In genomic region chr8:3429966-3430365, GRCm38 (mm10) we compare ENCODE assay signal across 10 mouse cellular contexts. TPM values are rescaled to one million over a fixed set of nuclear protein-coding genes. Genes with fewer than 3 reads are reported as not detected.
DNase-seq lines count a peak whose midpoint lies in the region; TF ChIP-seq lines count a peak whose summit lies in the region.
"Had no signal": no experiment of that assay in that cellular context is flagged by ENCODE, and none has a peak within 500 bp of the region (broad histone marks: within the 10 kb centered on the region; RNA-seq: fewer than 3 reads in every experiment).

No protein-coding gene starts in this region.

- no peaks in the 10 kb centered on the region; the same call in 1 of the 2 replicates for H3K9me3 ChIP-seq in heart, embryonic 10.5 days
- H3K9me3 ChIP-seq: heart, embryonic 13.5 days had no signal

- no peak overlapping the region for H3K27ac ChIP-seq in heart, embryonic 10.5 days
- peak overlapping the region; percentile 48; the same call in 1 of the 2 replicates for H3K27ac ChIP-seq in embryonic fibroblast, embryonic 13.5 days (ENCODE audit: insufficient read depth, low read length)
- H3K27ac ChIP-seq: heart, embryonic 13.5 days had no signal

- H3K36me3 ChIP-seq in heart, embryonic 10.5 days = peaks cover 61% of the 10 kb centered on the region

- no peak overlapping the region for H3K4me3 ChIP-seq in heart, embryonic 10.5 days
- no peak overlapping the region for H3K4me3 ChIP-seq in embryonic fibroblast, embryonic 13.5 days (ENCODE audit: insufficient read depth, low read length)
- H3K4me3 ChIP-seq: heart, embryonic 13.5 days had no signal

- no peaks in the 10 kb centered on the region for H3K4me1 ChIP-seq in heart, embryonic 10.5 days
- H3K4me1 ChIP-seq in embryonic fibroblast, embryonic 13.5 days (ENCODE audit: control insufficient read depth, insufficient read depth, low read length) = peaks cover 20% of the 10 kb centered on the region

- peak; percentile 41 for DNase-seq in heart, adult 8-10 months (ENCODE audit: low spot score)
- no peak for DNase-seq in heart, embryonic 10.5 days (ENCODE audit: low spot score)
- DNase-seq in adrenal gland, adult 2 months = peak; percentile 86
- DNase-seq in lung, postnatal 10 days = peak; percentile 53
- DNase-seq in neural tube, embryonic 10.5 days (ENCODE audit: extremely low spot score, low spot score) = no peak
- no peak for DNase-seq in thymus, postnatal 0 days (ENCODE audit: low spot score)
- DNase-seq in layer of hippocampus, postnatal 25 days (ENCODE audit: extremely low spot score in 1 of 2, low spot score in 1 of 2) = no peak

- 73% methylated on average over 2 of the region's 2 CpGs for WGBS in heart, embryonic 10.5 days

- no peak for TF ChIP-seq CTCF in embryonic fibroblast, embryonic 13.5 days (IDR thresholded peaks at IDR 0.05; ENCODE audit: borderline replicate concordance, insufficient read depth, low read length)

- no peak for TF ChIP-seq POLR2A in embryonic fibroblast, embryonic 13.5 days (IDR thresholded peaks at IDR 0.05; ENCODE audit: low read depth, low read length)

- H3K27me3 ChIP-seq in heart, embryonic 10.5 days (ENCODE audit: insufficient read depth, poor library complexity, severe bottlenecking) = no peaks in the 10 kb centered on the region
- H3K27me3 ChIP-seq: CH12.LX; heart, embryonic 13.5 days had no signal

RNA-seq across cellular contexts. Expression of gene Arhgef18, which starts 37.2 kb away (rescaled TPM):
- 10 to 100 TPM; 15.0 to 17.4 (median 15.8) TPM for total RNA-seq in heart, adult 8-10 months (2022)
- 7.2 and 8.0 TPM in 2 replicates for polyA plus RNA-seq in heart, embryonic 10.5 days (2016; fragmentation: Nextera tagmentation; extraction: Ambion mirVana)
- 10 to 100 TPM; 28.1 to 36.1 TPM for total RNA-seq in adrenal gland, adult 2 months (2021)
- polyA plus RNA-seq in adrenal gland, adult 2 months (2012; rRNA removed) = 43.2 and 48.4 TPM in 2 replicates
- polyA plus RNA-seq in embryonic fibroblast, embryonic 13.5 days (2011; ENCODE audit: insufficient read length, low read depth, missing spikeins) = 19.8 and 21.2 TPM in 2 replicates
- polyA plus RNA-seq in thymus, postnatal 0 days (2015; fragmentation: Nextera tagmentation; extraction: Ambion mirVana) = 7.3 and 9.2 TPM in 2 replicates
- total RNA-seq in layer of hippocampus, postnatal 25 days (2021) = 10 to 100 TPM; 41.6 to 43.6 TPM

RNA-seq across cellular contexts. Expression of gene Pex11g, which starts 37.5 kb away (rescaled TPM):
- total RNA-seq in heart, adult 8-10 months (2022) = 1 to 10 TPM; 2.6 to 4.7 (median 4.1) TPM
- polyA plus RNA-seq in heart, embryonic 10.5 days (2016; fragmentation: Nextera tagmentation; extraction: Ambion mirVana) = 6.4 and 6.7 TPM in 2 replicates
- total RNA-seq in adrenal gland, adult 2 months (2021) = 10 to 100 TPM; 10.4 TPM
- polyA plus RNA-seq in adrenal gland, adult 2 months (2012; rRNA removed) = 11.8 and 16.9 TPM in 2 replicates
- polyA plus RNA-seq in embryonic fibroblast, embryonic 13.5 days (2011; ENCODE audit: insufficient read length, low read depth, missing spikeins) = 3.8 and 5.9 TPM in 2 replicates
- polyA plus RNA-seq in thymus, postnatal 0 days (2015; fragmentation: Nextera tagmentation; extraction: Ambion mirVana) = 2.6 and 3.0 TPM in 2 replicates
- total RNA-seq in layer of hippocampus, postnatal 25 days (2021) = 1 to 10 TPM in 1 of 2 experiments, under 1 TPM in 1; 0.59 to 1.2 TPM

RNA-seq across cellular contexts. Expression of gene Tex45, which starts 40.7 kb away (rescaled TPM):
- under 1 TPM in 1 of 4 experiments, not detected in 3; 0.16 TPM for total RNA-seq in heart, adult 8-10 months (2022)
- not detected in 2 replicates for polyA plus RNA-seq in heart, embryonic 10.5 days (2016; fragmentation: Nextera tagmentation; extraction: Ambion mirVana)
- under 1 TPM in 1 of 2 experiments, not detected in 1; 0.17 TPM for total RNA-seq in adrenal gland, adult 2 months (2021)
- polyA plus RNA-seq in adrenal gland, adult 2 months (2012; rRNA removed) = 0.16 and 0.17 TPM in 2 replicates
- not detected in 2 replicates for polyA plus RNA-seq in embryonic fibroblast, embryonic 13.5 days (2011; ENCODE audit: insufficient read length, low read depth, missing spikeins)
- 0.10 TPM in 1 of 2 replicates, not detected in the other for polyA plus RNA-seq in thymus, postnatal 0 days (2015; fragmentation: Nextera tagmentation; extraction: Ambion mirVana)
- under 1 TPM; 0.23 to 0.30 TPM for total RNA-seq in layer of hippocampus, postnatal 25 days (2021)
- total RNA-seq: CH12.LX had no signal
- polyA plus RNA-seq: heart, embryonic 13.5 days had no signal

Comparison
In these comparisons a context has a peak if more than half of its experiments do, and no peak if none do; other contexts are left out.
1. DNase-seq: peak in heart, adult 8-10 months (single experiment), adrenal gland, adult 2 months (single experiment) and lung, postnatal 10 days (single experiment); none in heart, embryonic 10.5 days (single experiment), neural tube, embryonic 10.5 days (single experiment), thymus, postnatal 0 days (single experiment) and layer of hippocampus, postnatal 25 days (0 of 2).